Mouse (Mus musculus): Measurements from ENCODE around the gene Crabp2. TPM values are rescaled to one million over a fixed set of nuclear protein-coding genes. Genes with fewer than 3 reads are reported as not detected.

The Crabp2 gene
- polyA plus RNA-seq, 1 experiment from 2014 or later: 82.3 TPM

Other genes with a start within 250 kb of the Crabp2 start
- gene Lrrc71, start 200.0 kb upstream of the Crabp2 start, polyA plus RNA-seq (2015; fragmentation: Nextera tagmentation; extraction: Ambion mirVana): 0.66 and 0.84 TPM in 2 replicates
- 6.1 and 8.4 TPM in 2 replicates for gene Ntrk1, start 153.5 kb upstream of the Crabp2 start, polyA plus RNA-seq (2015; fragmentation: Nextera tagmentation; extraction: Ambion mirVana)
- 1.2 and 1.5 TPM in 2 replicates for gene Insrr, start 151.7 kb upstream of the Crabp2 start, polyA plus RNA-seq (2015; fragmentation: Nextera tagmentation; extraction: Ambion mirVana)
- 40.8 and 51.0 TPM in 2 replicates for gene Pear1, start 124.4 kb upstream of the Crabp2 start, polyA plus RNA-seq (2015; fragmentation: Nextera tagmentation; extraction: Ambion mirVana)
- 0.09 TPM in 1 of 2 replicates, not detected in the other for gene Sh2d2a, start 101.9 kb upstream of the Crabp2 start, polyA plus RNA-seq (2015; fragmentation: Nextera tagmentation; extraction: Ambion mirVana)
- gene Prcc, start 63.1 kb upstream of the Crabp2 start, polyA plus RNA-seq (2015; fragmentation: Nextera tagmentation; extraction: Ambion mirVana): 14.4 and 16.1 TPM in 2 replicates
- gene Hdgf, start 42.3 kb upstream of the Crabp2 start, polyA plus RNA-seq (2015; fragmentation: Nextera tagmentation; extraction: Ambion mirVana): 221 and 234 TPM in 2 replicates
- 85.4 TPM in 2 replicates for gene Mrpl24, start 29.2 kb upstream of the Crabp2 start, polyA plus RNA-seq (2015; fragmentation: Nextera tagmentation; extraction: Ambion mirVana)
- 62.5 and 64.3 TPM in 2 replicates for gene Isg20l2, start 18.4 kb upstream of the Crabp2 start, polyA plus RNA-seq (2015; fragmentation: Nextera tagmentation; extraction: Ambion mirVana)
- gene Rrnad1, start 17.9 kb upstream of the Crabp2 start, polyA plus RNA-seq (2015; fragmentation: Nextera tagmentation; extraction: Ambion mirVana): 17.7 and 23.0 TPM in 2 replicates
- gene Nes, start 22.4 kb downstream of the Crabp2 start, polyA plus RNA-seq (2015; fragmentation: Nextera tagmentation; extraction: Ambion mirVana): 31.1 and 34.6 TPM in 2 replicates
- 0.17 and 0.33 TPM in 2 replicates for gene Bcan, start 51.6 kb downstream of the Crabp2 start, polyA plus RNA-seq (2015; fragmentation: Nextera tagmentation; extraction: Ambion mirVana)
- 0.12 and 0.23 TPM in 2 replicates for gene Hapln2, start 78.9 kb downstream of the Crabp2 start, polyA plus RNA-seq (2015; fragmentation: Nextera tagmentation; extraction: Ambion mirVana)
- gene Gpatch4, start 94.4 kb downstream of the Crabp2 start, polyA plus RNA-seq (2015; fragmentation: Nextera tagmentation; extraction: Ambion mirVana): 38.2 and 45.4 TPM in 2 replicates
- 164 and 174 TPM in 2 replicates for gene Naxe, start 109.8 kb downstream of the Crabp2 start, polyA plus RNA-seq (2015; fragmentation: Nextera tagmentation; extraction: Ambion mirVana)
- not detected in 2 replicates for gene Ttc24, start 129.6 kb downstream of the Crabp2 start, polyA plus RNA-seq (2015; fragmentation: Nextera tagmentation; extraction: Ambion mirVana)
- gene Iqgap3, start 133.3 kb downstream of the Crabp2 start, polyA plus RNA-seq (2015; fragmentation: Nextera tagmentation; extraction: Ambion mirVana): 18.5 and 22.1 TPM in 2 replicates
- gene Mef2d, start 193.7 kb downstream of the Crabp2 start, polyA plus RNA-seq (2015; fragmentation: Nextera tagmentation; extraction: Ambion mirVana): 18.5 and 21.5 TPM in 2 replicates

Measured in kidney, embryonic 15.5 days (tissue).